Mouse (Mus musculus) induced T-regulatory cell, adult 2 months (primary cell): ENCODE measurements around the gene Sept11.

Experiments
- DNase-seq: peaks from one replicate; pipeline ENCODE4 v3.0.0-alpha.2; 2012; ENCODE audit warnings: low read depth

The Sept11 gene

GRCm38 (mm10) chr5:93095301-93095700 lies 2.1 kb downstream of the Sept11 start:
- DNase-seq: no peak

GRCm38 (mm10) chr5:93097204-93097906 lies 4.1 kb downstream of the Sept11 start:
- no peak for DNase-seq

GRCm38 (mm10) chr5:93098219-93098618 lies 5.0 kb downstream of the Sept11 start:
- DNase-seq: no peak

GRCm38 (mm10) chr5:93098811-93099210 lies 5.6 kb downstream of the Sept11 start:
- no peak for DNase-seq

GRCm38 (mm10) chr5:93100906-93101305 lies 7.7 kb downstream of the Sept11 start:
- no peak for DNase-seq

GRCm38 (mm10) chr5:93101371-93101791 lies 8.1 kb downstream of the Sept11 start:
- DNase-seq: no peak

GRCm38 (mm10) chr5:93103603-93104002 lies 10.4 kb downstream of the Sept11 start:
- DNase-seq: no peak

- DNase-seq: peak; percentile 63
Observed at GRCm38 (mm10) chr5:93104987-93105823, 12.0 kb downstream of the Sept11 start.

- DNase-seq: no peak
Observed at GRCm38 (mm10) chr5:93106048-93106447, 12.8 kb downstream of the Sept11 start.

GRCm38 (mm10) chr5:93108703-93109102 lies 15.5 kb downstream of the Sept11 start:
- no peak for DNase-seq

GRCm38 (mm10) chr5:93109555-93109954 lies 16.3 kb downstream of the Sept11 start:
- peak; percentile 30 for DNase-seq

GRCm38 (mm10) chr5:93112290-93112689 lies 19.1 kb downstream of the Sept11 start:
- no peak for DNase-seq

- DNase-seq: no peak
Observed at GRCm38 (mm10) chr5:93113517-93113916, 20.3 kb downstream of the Sept11 start.

- no peak for DNase-seq
Observed at GRCm38 (mm10) chr5:93114515-93114914, 21.3 kb downstream of the Sept11 start.

GRCm38 (mm10) chr5:93115059-93115458 lies 21.8 kb downstream of the Sept11 start:
- no peak for DNase-seq

- no peak for DNase-seq
Observed at GRCm38 (mm10) chr5:93115854-93116253, 22.6 kb downstream of the Sept11 start.

- no peak for DNase-seq
Observed at GRCm38 (mm10) chr5:93117648-93118047, 24.4 kb downstream of the Sept11 start.

- DNase-seq: no peak
Observed at GRCm38 (mm10) chr5:93121660-93122059, 28.4 kb downstream of the Sept11 start.

- DNase-seq: no peak
Observed at GRCm38 (mm10) chr5:93124031-93124826, 31.0 kb downstream of the Sept11 start.

GRCm38 (mm10) chr5:93125325-93125724 lies 32.1 kb downstream of the Sept11 start:
- no peak for DNase-seq

- no peak for DNase-seq
Observed at GRCm38 (mm10) chr5:93126222-93126929, 33.1 kb downstream of the Sept11 start.
